Mouse (Mus musculus) olfactory bulb, adult 2 months (tissue): ENCODE data around the gene Armc7. TPM values are rescaled to one million over a fixed set of nuclear protein-coding genes. Genes with fewer than 3 reads are reported as not detected.

ENCODE experiments used
- H3K27ac ChIP-seq: fragments of 200-500 bp; 2 replicates; pipeline ENCODE4 v1.5.1; 2012; ENCODE audit warnings: low read depth, low read length; ENCODE audit not compliant: insufficient read depth
- H3K4me1 ChIP-seq: fragments of 200-500 bp; 2 replicates; pipeline ENCODE4 v1.6.1; 2012; ENCODE audit warnings: low read length; ENCODE audit not compliant: control insufficient read depth, insufficient read depth
- H3K4me3 ChIP-seq: fragments of 200-500 bp; 2 replicates; pipeline ENCODE4 v1.5.1; 2012; ENCODE audit warnings: mild to moderate bottlenecking, low read depth, low read length, moderate library complexity; ENCODE audit not compliant: insufficient read depth
- CTCF ChIP-seq: fragments of 200-500 bp; IDR thresholded peaks from 2 replicates; pipeline ENCODE4 v1.5.1; 2012; ENCODE audit warnings: low read depth, mild to moderate bottlenecking, low read length, moderate library complexity; ENCODE audit not compliant: insufficient read depth
- POLR2A ChIP-seq: fragments of 200-500 bp; IDR thresholded peaks from 2 replicates; pipeline ENCODE4 v1.6.1; 2012; ENCODE audit warnings: mild to moderate bottlenecking, low read depth, low read length, moderate library complexity; ENCODE audit not compliant: insufficient read depth
- WGBS: fragments of 180-500 bp; shearing (Covaris S2); methylation state at CpG from one replicate; pipeline ENCODE4 v1.1.7; 2018; 5-methylcytosine and 5-hydroxymethylcytosine counted together
- polyA plus RNA-seq: library from polyadenylated mRNA; stranded (reverse); fragments of >200 nt; gene quantifications from 2 replicates; pipeline ENCODE4 v1.2.4, GENCODE M21; 2012; ENCODE audit warnings: low replicate concordance; ENCODE audit not compliant: missing spikeins, insufficient read depth, insufficient read length

Gene Armc7
- polyA plus RNA-seq, result not detected in 2 replicates

DNA sequence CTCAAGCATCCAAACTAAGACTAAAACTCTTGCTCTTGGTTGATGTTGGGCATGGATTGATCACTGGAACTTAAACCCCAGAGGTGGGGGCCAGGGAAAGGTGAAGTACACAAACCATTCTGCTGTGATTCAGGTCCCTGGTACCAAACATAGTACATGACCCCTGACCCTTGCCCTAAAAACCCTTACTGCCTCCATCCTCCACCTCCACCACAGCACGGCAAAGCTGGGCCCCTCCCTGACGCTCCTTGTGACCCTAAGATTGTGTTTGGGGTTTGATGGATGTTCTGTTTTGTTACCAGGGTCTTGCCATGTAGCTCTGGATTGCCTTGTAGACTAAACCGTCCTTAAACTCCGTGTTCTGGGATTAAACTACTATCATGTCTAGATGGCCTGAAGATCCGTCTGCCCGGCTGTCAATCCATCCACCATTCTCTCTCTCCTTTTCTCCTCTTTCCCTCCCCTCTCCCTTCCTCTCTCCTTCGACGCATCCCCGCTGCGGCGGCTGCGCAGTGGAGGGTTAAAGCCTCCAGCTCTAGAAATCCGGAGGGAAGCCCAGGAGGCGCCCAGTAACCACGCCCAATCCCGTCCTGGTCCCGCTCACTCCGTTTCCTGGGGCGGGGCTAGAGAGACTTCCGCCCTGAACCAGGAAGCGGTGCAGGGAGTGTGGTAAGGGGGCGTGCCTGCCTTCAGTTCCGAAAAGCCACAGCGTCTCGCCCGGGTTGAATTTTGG lies at the start of gene Armc7:
Armc7 (plus strand) TSS at position 643 of the 733 bp plus-strand sequence.
- Histone ChIP-seq H3K27ac (peak within 1 kb of the TSS; percentile 63), H3K4me1 (peaks cover 12% of the 10 kb centered on the region), H3K4me3 (peak within 1 kb of the TSS; percentile 63)
- under 1% methylated on average over 26 of the region's 26 CpGs for WGBS
- TF ChIP-seq POLR2A (peak; percentile 74), CTCF (no peak)

DNA sequence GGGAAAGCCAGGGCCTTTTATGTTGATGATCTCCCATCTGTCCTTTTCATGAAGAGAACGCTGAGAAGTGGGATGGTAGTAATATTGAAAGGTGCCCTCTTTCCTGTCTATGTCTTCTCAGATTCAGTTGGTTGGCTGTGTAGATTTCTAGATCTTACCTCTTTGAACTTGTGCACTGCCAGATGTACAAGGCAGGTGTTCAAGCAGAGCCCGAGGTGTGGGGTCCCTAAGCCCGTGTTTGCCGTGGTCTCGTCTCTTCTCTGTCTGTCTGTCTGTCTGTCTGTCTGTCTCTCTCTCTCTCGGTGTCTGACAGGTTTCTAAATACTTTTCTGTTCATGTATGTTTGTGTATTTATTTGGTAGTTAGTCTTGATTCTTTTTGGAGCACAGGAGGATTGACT lies 49.8 kb upstream of the Armc7 start:
- 92% methylated on average over 6 of the region's 6 CpGs for WGBS
- TF ChIP-seq CTCF, result no peak
- TF ChIP-seq POLR2A, result no peak
- Histone ChIP-seq H3K4me3 (no peak overlapping the region), H3K4me1 (peaks cover 17% of the 10 kb centered on the region), H3K27ac (no peak overlapping the region)

DNA sequence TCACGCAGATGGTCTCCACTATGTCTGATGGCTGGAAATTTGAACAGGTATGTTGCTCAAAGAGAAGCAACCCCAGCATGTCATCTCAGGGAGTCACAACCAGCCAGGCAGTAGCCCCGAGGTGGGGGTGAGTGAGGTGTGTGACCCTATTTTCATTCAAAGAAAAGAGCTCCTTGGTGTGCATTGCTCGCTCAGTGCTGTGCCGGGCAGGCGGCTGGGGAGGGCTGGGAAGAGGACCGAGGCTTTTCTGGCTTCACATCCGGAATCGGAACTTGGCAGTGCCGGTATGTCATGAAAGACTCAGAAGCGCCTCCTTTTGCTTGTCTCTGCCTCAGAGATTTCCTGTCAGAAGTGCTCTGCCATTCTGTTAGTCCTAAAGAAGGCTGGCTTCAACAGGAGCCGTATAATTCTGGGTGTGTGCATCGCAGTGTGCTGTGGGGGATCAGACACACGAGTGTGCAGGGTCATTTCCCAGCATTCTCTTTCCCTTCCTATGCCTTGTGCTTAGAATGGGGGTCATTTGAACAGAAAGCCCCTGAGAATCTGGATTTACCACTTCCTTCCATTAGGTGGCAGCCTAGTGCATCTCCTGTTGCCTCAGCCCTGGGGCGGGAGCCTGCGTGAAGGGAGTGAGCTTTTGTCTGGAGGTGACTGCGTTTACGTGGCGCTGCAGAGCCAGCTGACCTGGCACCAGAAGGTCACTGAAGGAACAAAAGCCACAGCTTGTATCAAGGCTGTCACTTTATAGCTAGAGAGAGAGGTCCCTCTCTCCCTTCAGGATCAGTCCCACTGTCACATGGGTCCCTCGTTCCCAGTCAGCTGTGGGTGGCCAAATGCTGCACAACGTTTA lies 47.8 kb upstream of the Armc7 start:
- Histone ChIP-seq H3K27ac (peak overlapping the region; percentile 26; the same call in 1 of the 2 replicates), H3K4me3 (peak overlapping the region; percentile 31), H3K4me1 (peaks cover 9% of the 10 kb centered on the region)
- TF ChIP-seq POLR2A, result 0 out of 2 replicates have a peak, but pooled peaks have one; percentile 7
- TF ChIP-seq CTCF, result peak; percentile 55
- 26% methylated on average over 20 of the region's 20 CpGs for WGBS

DNA sequence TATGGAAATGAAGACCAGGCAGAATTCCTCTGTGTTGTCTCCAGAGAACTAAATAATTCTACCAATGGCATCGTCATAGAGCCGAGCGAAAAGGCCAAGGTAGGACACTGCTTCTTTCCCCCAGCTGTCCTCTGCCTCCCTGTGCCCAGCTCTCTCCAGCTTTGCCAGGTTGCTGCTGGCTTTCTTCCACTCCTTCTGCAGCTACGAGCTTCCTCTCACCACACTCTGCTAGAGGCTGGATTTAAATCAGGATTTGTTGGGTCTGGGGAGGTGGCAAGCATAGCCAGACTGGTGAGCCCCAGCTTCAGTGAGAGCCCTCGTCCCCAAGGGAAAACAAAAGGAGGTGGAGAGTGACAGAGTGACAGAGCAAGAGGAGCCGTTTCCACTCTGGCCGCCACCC lies 46.2 kb upstream of the Armc7 start:
- H3K4me3 ChIP-seq, result no peak overlapping the region
- WGBS, result 82% methylated on average over 7 of the region's 7 CpGs
- peaks cover 9% of the 10 kb centered on the region for H3K4me1 ChIP-seq
- no peak overlapping the region for H3K27ac ChIP-seq
- no peak for TF ChIP-seq CTCF
- TF ChIP-seq POLR2A, result no peak

DNA sequence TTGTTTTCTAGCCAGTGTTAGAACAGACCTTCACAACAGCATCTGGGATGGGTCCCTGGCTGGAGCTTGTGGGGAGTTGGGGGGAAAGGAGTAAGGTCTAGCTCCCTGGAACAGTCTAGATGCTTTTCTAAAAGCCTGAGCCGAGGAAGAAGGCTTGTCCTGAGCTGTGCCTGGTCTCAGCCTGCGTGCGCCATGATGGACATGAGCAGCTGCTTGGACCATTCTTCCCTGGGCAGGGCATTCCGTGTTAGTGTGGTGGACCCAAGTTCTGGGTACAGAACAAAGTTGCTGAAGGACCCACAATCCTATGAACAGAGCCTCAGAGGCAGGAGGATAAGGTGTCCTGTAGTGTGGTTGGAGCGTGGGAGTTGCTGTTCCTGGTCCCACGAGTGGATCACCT lies 44.9 kb upstream of the Armc7 start:
- TF ChIP-seq POLR2A (no peak), CTCF (no peak)
- 92% methylated on average over 6 of the region's 6 CpGs for WGBS
- H3K27ac ChIP-seq, result no peak overlapping the region

DNA sequence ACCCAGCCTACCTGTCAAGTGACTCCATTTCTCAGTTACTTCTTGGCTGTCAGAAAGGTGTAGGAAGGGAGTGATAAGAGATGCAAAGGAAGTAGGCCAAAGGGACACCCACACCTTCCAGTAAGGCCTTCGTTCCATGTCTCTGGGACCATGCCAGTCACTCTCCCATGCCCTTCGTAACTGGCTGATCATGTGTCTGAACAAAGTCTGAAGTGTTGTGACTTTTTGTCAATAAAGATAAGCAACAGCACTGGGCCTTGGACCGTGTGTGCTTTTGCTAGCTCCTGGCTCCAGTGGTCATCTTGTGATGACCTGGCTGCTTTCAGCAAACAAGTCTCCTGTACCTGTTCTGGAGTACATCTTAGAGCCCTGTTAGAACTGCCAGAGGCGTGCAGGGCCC lies 42.7 kb upstream of the Armc7 start:
- H3K4me1 ChIP-seq, result peaks cover 15% of the 10 kb centered on the region
- no peak for TF ChIP-seq CTCF
- no peak for TF ChIP-seq POLR2A
- no peak overlapping the region for H3K4me3 ChIP-seq
- WGBS, result 86% methylated on average over 4 of the region's 4 CpGs
- H3K27ac ChIP-seq, result no peak overlapping the region

More for the DNA sequence above, 44.9 kb upstream of the Armc7 start:
- Histone ChIP-seq H3K4me3 (no peak overlapping the region), H3K4me1 (peaks cover 12% of the 10 kb centered on the region)

DNA sequence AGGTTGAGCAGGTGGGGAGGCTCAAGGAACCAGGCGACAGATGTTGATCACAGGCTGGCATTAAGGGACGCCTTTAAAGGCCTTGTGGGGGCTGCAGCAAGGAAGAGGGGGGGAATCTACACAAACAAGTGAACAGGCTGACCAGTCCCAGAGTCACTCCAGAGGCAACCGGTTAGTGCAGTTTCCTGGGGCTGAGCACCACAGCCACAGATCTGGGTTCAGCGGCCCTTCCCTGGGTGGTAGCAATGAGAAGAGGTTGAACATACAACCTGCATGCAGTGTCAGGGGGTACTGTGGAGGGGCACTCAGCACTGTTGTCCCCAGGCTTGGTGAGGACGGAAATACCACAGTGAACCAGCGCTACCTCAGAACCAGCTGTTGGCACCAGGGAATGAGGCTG lies 42.1 kb upstream of the Armc7 start:
- Histone ChIP-seq H3K27ac (no peak overlapping the region), H3K4me1 (peaks cover 13% of the 10 kb centered on the region), H3K4me3 (no peak overlapping the region)
- WGBS, result 85% methylated on average over 6 of the region's 6 CpGs
- TF ChIP-seq CTCF, result no peak
- no peak for TF ChIP-seq POLR2A

DNA sequence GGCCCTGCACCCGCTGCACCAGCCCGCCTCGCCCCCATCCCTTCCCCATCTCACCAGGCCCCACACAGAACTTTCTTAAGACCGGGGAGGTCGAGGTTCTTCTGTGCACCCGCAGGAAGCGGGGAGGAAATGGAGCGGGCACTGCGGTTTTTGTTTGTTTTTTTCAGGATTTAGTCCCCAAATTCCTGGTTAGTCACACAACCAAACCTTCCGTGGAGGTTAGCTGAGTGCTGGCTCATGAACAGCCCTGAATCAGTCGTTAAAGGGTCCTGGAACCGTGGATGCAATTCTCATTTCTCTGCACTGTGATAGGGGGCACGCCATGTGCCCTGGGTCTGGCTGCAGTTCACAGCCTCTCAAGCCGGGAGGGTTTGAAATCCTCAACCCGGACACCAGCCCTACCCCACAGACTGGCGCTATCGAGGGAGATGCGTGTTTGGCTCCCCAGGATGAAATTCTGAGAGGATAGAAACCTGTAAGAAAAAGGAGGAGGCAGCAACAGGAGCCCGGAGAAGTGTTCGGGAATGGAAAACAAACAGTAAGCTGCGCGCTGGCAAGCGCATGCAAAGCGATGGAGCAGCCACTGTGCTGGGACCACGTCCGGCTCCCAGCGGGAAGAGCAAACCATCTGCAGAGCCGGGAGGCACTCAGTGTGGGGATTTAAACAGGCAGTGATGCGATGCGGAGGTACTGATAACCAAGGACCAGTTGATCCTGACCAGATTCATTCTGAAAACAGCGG lies 39.7 kb upstream of the Armc7 start:
- WGBS, result 7% methylated on average over 31 of the region's 31 CpGs
- H3K27ac ChIP-seq, result no peak overlapping the region
- H3K4me3 ChIP-seq, result peak overlapping the region; percentile 28
- peaks cover 13% of the 10 kb centered on the region for H3K4me1 ChIP-seq
- TF ChIP-seq POLR2A (no peak), CTCF (no peak)

DNA sequence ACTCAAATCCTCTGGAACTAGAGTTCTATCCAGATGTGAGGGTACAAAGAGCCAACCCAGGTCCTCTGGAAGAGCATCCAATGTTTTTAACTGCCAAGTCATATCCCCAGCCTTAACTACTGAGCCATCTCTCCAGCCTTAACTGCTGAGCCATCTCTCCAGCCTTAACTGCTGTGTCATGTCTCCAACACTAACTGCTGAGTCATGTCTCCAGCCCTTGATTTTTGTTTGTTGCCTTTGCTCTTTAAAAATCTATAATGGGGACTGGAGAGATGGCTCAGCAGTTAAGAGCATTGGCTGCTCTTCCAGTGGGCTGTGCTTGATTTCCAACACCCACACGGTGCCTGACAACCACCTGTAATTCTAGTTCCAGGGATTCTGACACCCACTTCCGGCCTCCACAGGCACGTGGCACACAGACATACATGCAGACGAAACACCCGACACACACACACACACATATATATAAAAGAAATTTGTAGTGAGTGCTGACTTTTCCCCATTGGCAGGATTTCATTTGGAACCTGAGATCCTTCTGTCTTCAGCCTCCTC lies 37.8 kb upstream of the Armc7 start:
- peaks cover 13% of the 10 kb centered on the region for H3K4me1 ChIP-seq
- H3K4me3 ChIP-seq, result no peak overlapping the region
- WGBS, result 44% methylated on average over 5 of the region's 5 CpGs
- H3K27ac ChIP-seq, result no peak overlapping the region
- no peak for TF ChIP-seq POLR2A
- no peak for TF ChIP-seq CTCF
